ENCODE assay signal across 8 mouse cellular contexts in genomic region chr11:61349337-61349736, GRCm38 (mm10). TPM values are rescaled to one million over a fixed set of nuclear protein-coding genes. Genes with fewer than 3 reads are reported as not detected.
DNase-seq lines count a peak whose midpoint lies in the region; ATAC-seq and TF ChIP-seq lines count a peak whose summit lies in the region.

No protein-coding gene starts in this region.

- no peaks in the 10 kb centered on the region for H3K9me3 ChIP-seq in neural tube, embryonic 15.5 days (replicated peaks)
- H3K9me3 ChIP-seq in liver, postnatal 0 days (ENCODE audit: low read length) = no peaks in the 10 kb centered on the region

- no peak for TF ChIP-seq EP300 in liver, postnatal 0 days (IDR thresholded peaks at IDR 0.05; ENCODE audit: low read depth)

- ATAC-seq in neural tube, embryonic 15.5 days (ENCODE audit: low FRiP score) = no peak
- peak; percentile 86 for ATAC-seq in liver, postnatal 0 days

- H3K9ac ChIP-seq in neural tube, embryonic 15.5 days (replicated peaks) = no peak overlapping the region
- H3K9ac ChIP-seq in liver, postnatal 0 days (replicated peaks) = no peak overlapping the region

- DNase-seq in neural tube, embryonic 10.5 days (ENCODE audit: extremely low spot score, low spot score) = peak; percentile 29
- peak; percentile 80 for DNase-seq in cerebellum, adult 11-12 months
- DNase-seq in gastrocnemius, postnatal 25 days = peak; percentile 40
- DNase-seq in kidney, postnatal 10 days = peak; percentile 89
- peak; percentile 85 for DNase-seq in liver, postnatal 0 days
- peak; percentile 57 to 66 for DNase-seq in right cerebral cortex, adult 2 months (ENCODE audit: low spot score in 2 of 2)
- DNase-seq in thymus, postnatal 4 days = peak; percentile 87

- H3K4me1 ChIP-seq in neural tube, embryonic 15.5 days = no peaks in the 10 kb centered on the region
- peaks cover 8% of the 10 kb centered on the region for H3K4me1 ChIP-seq in liver, postnatal 0 days (ENCODE audit: insufficient read depth)

- H3K36me3 ChIP-seq in neural tube, embryonic 15.5 days = no peaks in the 10 kb centered on the region
- no peaks in the 10 kb centered on the region for H3K36me3 ChIP-seq in liver, postnatal 0 days (replicated peaks; ENCODE audit: insufficient read depth, low read length)

- 11% methylated on average over 8 of the region's 8 CpGs for WGBS in neural tube, embryonic 15.5 days
- 3% methylated on average over 8 of the region's 8 CpGs for WGBS in liver, postnatal 0 days (ENCODE audit: insufficient replicate concordance)

- H3K4me3 ChIP-seq in neural tube, embryonic 15.5 days (replicated peaks) = no peak overlapping the region
- no peak overlapping the region for H3K4me3 ChIP-seq in liver, postnatal 0 days (ENCODE audit: low read depth, low read length)

- H3K27me3 ChIP-seq in neural tube, embryonic 15.5 days (replicated peaks) = no peaks in the 10 kb centered on the region; the same call in 1 of the 2 replicates
- H3K27me3 ChIP-seq in liver, postnatal 0 days (ENCODE audit: insufficient read depth, low read length) = peaks cover under 1% of the 10 kb centered on the region; the same call in 1 of the 2 replicates

- peak; percentile 92 for TF ChIP-seq CTCF in liver, postnatal 0 days (IDR thresholded peaks at IDR 0.05; ENCODE audit: low read depth)

- H3K27ac ChIP-seq in neural tube, embryonic 15.5 days (replicated peaks) = no peak overlapping the region
- H3K27ac ChIP-seq in liver, postnatal 0 days (ENCODE audit: low read depth) = no peak overlapping the region

- no peak overlapping the region for H3K4me2 ChIP-seq in neural tube, embryonic 15.5 days
- no peak overlapping the region for H3K4me2 ChIP-seq in liver, postnatal 0 days (ENCODE audit: low read depth, low read length)

RNA-seq across cellular contexts. Expression of gene Slc47a2, which starts 6.7 kb away (rescaled TPM):
- polyA plus RNA-seq in neural tube, embryonic 15.5 days (2015; fragmentation: Nextera tagmentation; extraction: Ambion mirVana) = 0.11 TPM in 1 of 2 replicates, not detected in the other
- total RNA-seq in gastrocnemius, postnatal 25 days (2021) = not detected
- not detected in 2 replicates for polyA plus RNA-seq in liver, postnatal 0 days (2015; fragmentation: Nextera tagmentation; extraction: Ambion mirVana)

RNA-seq across cellular contexts. Expression of gene Slc47a1, which starts 28.8 kb away (rescaled TPM):
- 0.35 and 0.47 TPM in 2 replicates for polyA plus RNA-seq in neural tube, embryonic 15.5 days (2015; fragmentation: Nextera tagmentation; extraction: Ambion mirVana)
- 10 to 100 TPM; 16.1 to 20.7 TPM for total RNA-seq in gastrocnemius, postnatal 25 days (2021)
- 27.5 and 30.2 TPM in 2 replicates for polyA plus RNA-seq in liver, postnatal 0 days (2015; fragmentation: Nextera tagmentation; extraction: Ambion mirVana)

Comparison
In these comparisons a context has a peak if more than half of its experiments do, and no peak if none do; other contexts are left out.
1. DNase-seq: peak in every context shown above with its lines; median percentile 89 in kidney, postnatal 10 days; 87 in thymus, postnatal 4 days; 85 in liver, postnatal 0 days; 80 in cerebellum, adult 11-12 months; 62 in right cerebral cortex, adult 2 months; 40 in gastrocnemius, postnatal 25 days; 29 in neural tube, embryonic 10.5 days.
2. RNA of gene Slc47a1, which starts 28.8 kb away (polyA plus RNA-seq): 27.5 to 30.2 TPM in liver, postnatal 0 days; 0.35 to 0.47 TPM in neural tube, embryonic 15.5 days; every median in the first group is over 10 times any median in the second.